Mouse (Mus musculus): ENCODE data around the gene Zfp445.
"Not testable (repeated sequence)": the region's sequence is repeated elsewhere in the genome, so short reads cannot be mapped to it uniquely, and the experiment has no call there.

Zfp445 gene

DNA sequence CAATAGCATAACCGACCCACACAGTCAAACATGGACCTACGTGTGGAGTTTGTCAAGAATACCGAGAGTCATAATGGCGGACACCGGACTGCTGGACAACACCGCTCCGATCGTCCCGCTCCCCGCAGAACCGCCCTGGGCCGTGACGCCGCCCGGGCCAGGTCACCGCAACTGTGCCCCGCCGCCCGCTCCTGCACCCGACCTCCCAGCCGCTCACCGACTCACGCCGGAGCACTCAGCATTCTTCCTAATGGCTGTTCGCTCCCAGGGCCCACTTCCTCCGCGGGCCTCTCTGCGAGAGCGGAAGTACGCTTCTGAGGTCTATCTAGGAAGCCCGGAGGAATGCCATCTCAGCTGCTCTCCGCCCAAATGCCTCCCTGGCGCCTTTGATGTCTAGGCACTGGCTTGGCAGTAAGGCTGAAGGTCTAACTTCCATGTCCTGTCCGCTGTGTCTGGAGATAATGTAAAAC is at the start of gene Zfp445:
Gene Zfp445, minus strand, starts transcription at position 310 of the 470 bp plus-strand sequence.
- peak; percentile 84 for DNase-seq

GRCm38 (mm10) chr9:122902717-122903535 is 37.1 kb upstream of the Zfp445 start:
- peak; percentile 41 for DNase-seq

DNA sequence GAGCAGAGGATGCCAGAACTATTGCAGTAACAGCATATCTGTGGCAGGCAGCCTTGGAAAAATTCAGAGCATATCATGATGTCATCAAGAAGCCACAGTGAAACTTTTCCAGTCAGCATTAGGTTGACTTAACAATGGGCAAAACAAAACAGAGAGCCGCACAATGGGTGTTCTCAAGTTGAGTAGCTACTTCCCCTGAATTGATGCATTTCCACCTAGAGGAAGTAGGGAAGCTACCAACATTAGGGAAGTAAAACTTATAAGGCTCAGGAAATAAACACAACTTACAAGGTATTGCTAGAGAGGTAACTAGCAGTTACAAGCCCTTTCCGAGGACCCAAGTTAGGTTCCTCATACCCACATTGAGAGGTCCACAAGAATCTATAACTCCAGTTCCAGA is 35.2 kb upstream of the Zfp445 start:
- no peak for DNase-seq

GRCm38 (mm10) chr9:122886372-122887179 is 20.8 kb upstream of the Zfp445 start:
- DNase-seq = peak; percentile 67

GRCm38 (mm10) chr9:122885385-122885784 is 19.6 kb upstream of the Zfp445 start, which contains the start of gene Zkscan7:
Zkscan7 (plus strand) TSS chr9:122885685.
- no peak for DNase-seq

DNA sequence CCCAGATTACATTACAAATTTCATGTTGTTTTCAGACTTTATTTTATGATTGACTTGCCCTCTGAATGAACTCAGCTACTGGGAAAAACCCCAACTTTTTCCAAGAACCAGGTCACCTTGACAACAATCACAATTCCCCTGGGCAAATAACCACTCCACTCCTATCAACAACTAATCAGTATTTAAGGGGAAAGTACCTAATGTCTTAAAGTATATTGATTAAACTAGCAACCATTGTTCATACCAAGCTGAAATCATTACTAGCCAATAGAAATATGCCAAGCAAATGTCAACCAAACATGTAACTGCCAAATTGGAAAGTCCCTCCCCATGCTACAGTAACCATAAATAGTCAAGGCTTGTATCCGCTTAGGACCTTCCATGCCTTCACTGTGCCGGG is 9.3 kb upstream of the Zfp445 start:
- no peak for DNase-seq

DNA sequence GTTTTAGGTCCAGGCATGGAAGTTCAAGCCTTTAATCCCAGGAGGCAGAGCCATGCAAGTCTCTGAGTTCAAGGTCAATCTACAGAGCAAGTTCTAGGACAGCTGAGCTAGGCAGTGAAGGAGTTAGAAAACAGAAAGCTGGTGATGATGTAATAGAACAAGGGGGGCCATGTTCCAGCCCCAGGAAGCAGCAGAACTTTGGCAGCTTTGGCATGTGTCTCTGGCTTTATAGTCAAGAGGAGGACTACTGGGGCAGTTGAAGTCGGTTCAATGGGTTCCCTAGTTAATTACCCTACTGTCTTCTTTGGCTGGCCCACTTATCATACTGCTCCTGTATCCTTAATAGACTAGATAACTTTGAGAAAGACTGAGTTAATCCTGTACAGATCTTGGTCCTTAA is 8.8 kb upstream of the Zfp445 start:
- no peak for DNase-seq

GRCm38 (mm10) chr9:122872595-122872994 is 6.8 kb upstream of the Zfp445 start:
- DNase-seq = no peak

DNA sequence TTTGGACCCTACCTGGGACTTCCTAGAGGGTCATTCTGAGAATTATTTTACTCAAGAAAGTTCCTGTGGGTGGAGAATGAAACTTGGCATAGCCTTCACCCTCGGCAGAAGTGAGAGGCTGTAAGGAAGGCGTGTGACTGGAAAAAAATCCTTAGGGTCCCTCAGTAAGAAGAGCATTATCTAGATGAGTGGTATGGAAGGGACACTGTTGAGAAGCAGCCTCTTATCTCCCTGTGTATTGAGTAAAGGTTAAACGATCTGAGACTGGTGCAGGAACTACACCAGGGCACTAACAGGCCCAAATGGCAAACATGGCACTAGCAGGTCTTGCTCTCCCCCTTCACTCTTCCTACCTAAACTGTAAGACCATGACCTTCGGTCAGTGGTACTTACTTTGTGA is 386 bp upstream of the Zfp445 start:
- DNase-seq = no peak

- DNase-seq = no peak
These were observed 958 bp downstream of the Zfp445 start for GRCm38 (mm10) chr9:122864848-122865247.

- no peak for DNase-seq
These were observed 2.1 kb downstream of the Zfp445 start for GRCm38 (mm10) chr9:122863731-122864130.

DNA sequence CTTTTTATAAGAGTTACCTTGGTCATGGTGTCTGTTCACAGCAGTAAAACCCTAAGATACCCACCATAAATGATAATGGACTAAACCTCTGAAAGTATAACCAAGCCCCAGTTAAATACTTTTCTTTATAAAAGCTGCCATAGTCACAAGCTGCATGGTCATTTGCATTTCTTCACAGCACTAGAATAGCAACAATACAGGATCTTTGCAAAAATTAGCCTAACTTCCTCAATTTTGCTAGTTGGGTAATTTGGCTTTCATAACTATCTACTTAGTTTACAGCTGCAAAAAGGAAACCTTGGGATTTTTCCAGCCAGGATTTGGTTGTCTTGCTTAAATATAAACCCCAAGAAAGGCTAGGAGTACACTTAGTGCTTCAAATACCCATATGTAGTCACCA is 5.1 kb downstream of the Zfp445 start:
- no peak for DNase-seq

DNA sequence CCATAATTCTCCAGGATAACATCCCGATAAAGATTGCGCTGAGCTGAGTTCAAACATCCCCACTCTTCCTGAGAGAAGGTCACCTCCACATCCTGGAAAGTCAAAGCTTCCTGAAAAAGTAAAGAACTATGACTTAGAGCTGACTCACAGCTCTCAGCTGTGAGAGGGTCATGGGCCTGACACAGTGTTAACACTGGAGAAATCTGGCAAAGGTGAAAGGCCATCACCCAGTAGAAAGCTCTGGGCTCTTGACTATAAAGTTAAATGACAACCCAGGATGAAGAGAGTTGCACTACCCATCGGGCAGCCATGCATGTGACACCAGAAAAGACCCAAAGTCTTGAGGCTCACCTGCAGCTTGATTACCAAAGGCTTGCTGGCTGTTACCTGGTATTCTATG is 9.1 kb downstream of the Zfp445 start:
- no peak for DNase-seq

- DNase-seq = no peak
These were observed 10.2 kb downstream of the Zfp445 start for GRCm38 (mm10) chr9:122855617-122856016.

DNA sequence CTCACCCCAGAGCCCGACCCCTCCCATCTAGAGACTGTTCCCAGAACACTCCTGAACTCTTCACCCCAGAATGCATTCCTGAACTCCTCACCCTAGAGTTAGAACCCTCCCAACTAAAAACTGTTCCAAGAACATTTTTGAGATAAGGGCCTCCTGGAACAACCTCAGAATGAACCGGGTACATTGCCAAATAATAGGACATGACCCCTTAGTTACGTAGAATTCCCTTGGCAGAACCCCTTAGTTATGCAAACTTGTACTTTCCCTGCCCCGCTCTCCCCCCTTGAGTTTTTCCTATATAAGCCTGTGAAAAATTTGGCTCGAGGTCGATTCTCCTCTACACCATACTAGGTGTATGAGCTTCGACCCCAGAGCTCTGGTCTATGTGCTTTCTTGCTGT is 10.7 kb downstream of the Zfp445 start:
- DNase-seq = not testable (repeated sequence)

GRCm38 (mm10) chr9:122854526-122854925 is 11.3 kb downstream of the Zfp445 start:
- DNase-seq = no peak

DNA sequence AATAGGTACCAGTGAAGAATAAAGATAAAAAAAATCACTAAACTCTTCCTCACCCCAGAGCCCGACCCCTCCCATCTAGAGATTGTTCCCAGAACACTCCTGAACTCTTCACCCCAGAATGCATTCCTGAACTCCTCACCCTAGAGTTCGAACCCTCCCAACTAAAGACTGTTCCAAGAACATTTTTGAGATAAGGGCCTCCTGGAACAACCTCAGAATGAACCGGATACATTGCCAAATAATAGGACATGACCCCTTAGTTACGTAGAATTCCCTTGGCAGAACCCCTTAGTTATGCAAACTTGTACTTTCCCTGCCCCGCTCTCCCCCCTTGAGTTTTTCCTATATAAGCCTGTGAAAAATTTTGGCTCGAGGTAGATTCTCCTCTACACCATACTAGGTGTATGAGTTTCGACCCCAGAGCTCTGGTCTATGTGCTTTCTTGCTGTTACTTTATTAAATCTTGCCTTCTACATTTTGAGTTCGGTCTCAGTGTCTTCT is 17.9 kb downstream of the Zfp445 start:
- DNase-seq = not testable (repeated sequence)

GRCm38 (mm10) chr9:122846156-122846555 is 19.6 kb downstream of the Zfp445 start:
- DNase-seq = no peak

DNA sequence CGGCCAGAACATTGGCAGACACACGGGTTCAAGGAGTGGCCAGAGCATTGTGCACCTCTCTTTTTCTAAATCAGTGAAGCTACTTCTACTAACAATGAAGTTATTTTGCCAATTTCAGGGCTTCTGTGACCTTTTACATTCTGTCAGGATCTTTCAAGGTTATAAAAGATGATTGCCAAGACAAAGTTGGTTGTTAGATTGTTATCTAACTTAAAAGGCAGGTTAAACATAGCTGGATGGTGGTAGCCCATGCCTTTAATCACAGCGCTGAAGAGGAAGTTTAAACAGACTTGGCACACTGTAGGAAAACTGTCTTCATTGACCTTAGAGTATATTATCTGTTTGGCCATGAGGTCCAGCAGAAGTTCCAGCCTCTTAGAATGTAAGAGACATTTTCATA is 20.2 kb downstream of the Zfp445 start:
- no peak for DNase-seq

- no peak for DNase-seq
These were observed 22.0 kb downstream of the Zfp445 start, which contains the start of gene Gm35549 for GRCm38 (mm10) chr9:122843760-122844159. Gm35549 (minus strand) TSS chr9:122844035.

- DNase-seq = peak; percentile 70
These were observed 28.1 kb downstream of the Zfp445 start for GRCm38 (mm10) chr9:122837680-122838079.

DNA sequence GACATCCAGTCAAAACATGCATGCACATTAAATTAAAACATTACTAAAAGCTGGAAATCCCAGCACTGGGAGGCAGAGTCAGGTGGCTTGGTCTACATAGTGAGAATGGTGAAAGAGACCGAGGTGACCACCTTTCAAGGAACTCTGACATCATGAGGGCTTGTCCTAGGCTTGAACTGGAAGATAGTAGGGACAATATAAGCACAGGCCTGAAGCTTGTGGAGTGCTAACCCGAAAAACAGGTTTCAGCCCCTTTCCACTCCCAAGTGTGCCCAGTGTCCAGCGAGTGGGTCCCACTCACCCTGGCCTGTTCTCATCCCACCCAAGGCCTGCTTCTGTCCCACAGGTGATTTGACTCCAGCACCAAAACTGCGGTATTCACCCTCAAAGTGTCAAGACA is 28.6 kb downstream of the Zfp445 start:
- DNase-seq = no peak

GRCm38 (mm10) chr9:122836790-122837189 is 29.0 kb downstream of the Zfp445 start:
- DNase-seq = no peak

GRCm38 (mm10) chr9:122836126-122836525 is 29.7 kb downstream of the Zfp445 start:
- DNase-seq = no peak

Data from kidney, adult 11 months (tissue).